Mouse (Mus musculus): ENCODE data around the gene Sod3.

The Sod3 gene

DNA sequence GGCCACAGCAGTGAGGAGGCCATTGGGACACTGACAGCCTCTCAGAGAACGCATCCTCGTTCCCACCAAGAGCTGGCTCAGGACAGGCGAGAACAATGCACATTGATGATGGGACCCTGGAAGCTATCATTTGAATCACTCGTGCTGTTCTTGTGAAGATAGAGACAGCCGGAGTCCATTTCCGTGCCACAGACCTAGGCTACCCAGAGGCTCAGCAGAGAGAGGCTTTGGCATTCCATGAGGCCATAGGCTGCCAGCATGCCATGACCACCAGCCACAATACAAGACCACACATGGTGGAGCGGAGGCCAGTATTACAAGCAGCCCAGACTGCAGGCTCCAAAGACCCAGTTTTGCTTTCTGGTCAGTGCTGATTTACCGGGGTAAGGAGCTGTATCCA, 19.2 kb downstream of the Sod3 start:
- no peak for DNase-seq

DNA sequence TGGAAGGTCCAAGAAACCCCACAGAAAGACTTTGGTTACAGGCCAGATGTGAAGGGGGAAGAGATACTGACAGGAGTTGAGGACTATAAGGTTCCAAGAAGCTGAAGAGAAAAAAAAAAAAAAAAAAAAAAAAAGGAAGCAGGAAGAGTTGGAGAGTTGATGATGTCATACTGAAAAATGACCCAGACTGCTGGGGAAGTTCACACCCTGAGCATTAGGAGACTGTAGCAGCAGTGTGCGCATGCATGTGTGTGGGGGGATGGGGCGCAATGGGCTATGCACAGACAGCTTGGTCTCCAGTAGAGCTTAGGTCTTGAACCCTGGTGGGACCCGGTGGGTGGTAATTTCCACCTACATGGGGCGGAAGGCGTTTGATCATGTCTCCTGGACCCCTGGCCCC, 20.2 kb downstream of the Sod3 start:
- no peak for DNase-seq

DNA sequence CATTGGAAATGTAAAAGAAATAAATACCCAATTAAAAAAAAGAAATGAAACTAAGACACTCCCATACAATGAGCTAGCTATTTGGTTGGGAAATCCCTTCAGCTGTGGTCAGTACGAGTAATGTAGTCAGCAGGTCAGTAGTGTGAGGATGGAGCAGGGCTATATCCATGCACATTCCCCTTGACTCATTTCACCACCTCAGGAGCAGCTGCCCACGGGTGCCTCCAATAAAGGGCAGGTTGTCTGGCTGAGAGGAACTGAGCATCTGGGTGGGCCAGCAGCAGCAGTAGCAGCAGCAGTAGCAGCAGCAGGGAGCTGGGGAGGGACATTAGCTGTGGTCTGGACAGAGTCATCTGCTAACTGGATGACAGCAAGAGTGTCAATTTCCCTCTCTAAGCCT, 22.4 kb downstream of the Sod3 start:
- no peak for DNase-seq

DNA sequence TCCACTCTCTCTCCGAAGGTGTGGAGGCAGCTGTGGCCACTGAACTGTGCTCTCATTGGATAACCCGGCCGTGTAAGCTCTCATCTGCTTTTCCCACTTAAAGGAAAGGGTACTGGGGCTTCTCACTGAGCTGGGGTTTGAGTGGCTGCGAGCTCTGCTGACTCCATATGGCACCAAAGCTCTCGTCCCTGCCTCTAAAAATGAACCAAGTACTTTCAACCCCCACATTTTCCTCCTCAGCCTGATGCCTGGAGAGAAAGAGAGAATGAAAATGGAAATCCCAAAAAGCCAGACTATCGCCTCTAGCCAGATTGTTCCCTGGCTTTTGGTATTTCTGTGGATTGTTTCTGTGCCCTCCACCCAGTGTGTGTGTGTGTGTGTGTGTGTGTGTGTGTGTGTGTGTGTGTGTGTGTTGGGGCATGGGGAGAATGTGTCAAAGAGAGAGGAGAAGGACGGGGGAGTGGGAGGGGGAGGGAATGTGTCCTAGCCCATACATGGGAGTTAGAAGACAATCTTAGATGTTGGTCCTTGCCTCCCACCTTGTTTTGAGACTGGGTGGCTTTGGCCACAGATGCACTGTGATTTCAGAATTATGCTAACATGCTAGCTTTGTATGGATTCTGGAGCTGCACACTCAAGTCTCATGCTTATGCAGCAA, 24.6 kb downstream of the Sod3 start:
- DNase-seq = no peak

GRCm38 (mm10) chr5:52390381-52390780, 26.8 kb downstream of the Sod3 start:
- no peak for DNase-seq

DNA sequence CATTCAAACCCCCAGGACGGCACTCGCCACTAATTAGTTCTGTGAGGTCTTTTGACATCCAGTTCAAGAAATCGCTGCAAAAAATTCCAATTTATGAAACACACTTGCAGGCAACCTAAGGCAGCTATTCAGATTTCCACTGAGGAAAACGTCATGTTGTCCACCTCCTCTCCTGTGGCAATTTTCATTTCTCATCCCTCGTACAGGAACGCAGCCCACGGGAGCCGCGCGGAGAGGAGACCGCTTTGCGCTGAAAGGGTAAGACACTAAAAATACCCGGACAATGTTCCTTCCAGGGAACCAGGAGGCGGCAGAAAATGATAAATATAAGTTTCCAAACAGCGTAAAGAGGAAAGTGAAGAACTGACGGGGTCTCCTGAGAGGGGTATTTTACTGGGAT, 27.9 kb downstream of the Sod3 start:
- DNase-seq = no peak

- DNase-seq = no peak
These were observed 30.2 kb downstream of the Sod3 start for GRCm38 (mm10) chr5:52393756-52394155.

DNA sequence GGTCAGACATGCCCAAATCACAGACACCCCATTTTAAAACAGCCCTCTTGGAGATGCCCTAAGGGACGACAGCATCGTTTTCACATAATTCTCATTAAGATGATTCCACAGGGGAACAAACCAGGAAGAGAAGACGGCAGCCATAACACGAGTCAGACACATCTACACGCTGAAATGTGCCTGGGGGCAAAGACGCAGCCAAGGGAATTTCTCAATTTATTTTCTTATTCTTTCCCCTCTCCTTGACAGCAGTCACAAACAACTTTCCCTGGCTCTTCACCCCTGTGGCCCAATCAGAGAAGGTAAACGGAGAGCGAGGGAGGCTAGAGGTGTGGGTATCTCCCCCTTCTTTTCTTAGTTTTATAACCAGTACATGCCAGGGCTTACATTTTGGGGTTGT, 40.8 kb downstream of the Sod3 start:
- DNase-seq = no peak

- DNase-seq = no peak
These were observed 45.2 kb downstream of the Sod3 start for GRCm38 (mm10) chr5:52408668-52409315.

DNA sequence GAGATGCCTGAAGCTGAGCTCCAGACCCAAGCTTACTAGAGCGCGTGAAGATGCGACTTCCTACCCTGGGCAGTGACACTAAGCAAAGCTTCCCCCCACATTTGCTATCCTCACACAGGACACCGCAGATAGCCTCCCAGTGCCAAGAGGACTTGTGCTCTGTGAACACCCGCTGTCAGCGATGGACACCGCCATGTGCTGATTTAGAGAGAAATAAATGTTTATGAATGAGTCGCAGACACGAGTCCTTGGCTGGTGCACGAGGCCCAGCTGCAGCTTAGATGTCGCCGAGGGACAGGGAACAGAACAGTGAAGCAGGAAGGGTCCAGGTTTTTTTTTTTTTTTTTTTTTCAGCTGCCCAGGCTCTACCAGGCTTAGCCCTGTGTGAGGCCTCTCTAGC, 46.6 kb downstream of the Sod3 start:
- DNase-seq = no peak

- DNase-seq = no peak
These were observed 48.0 kb downstream of the Sod3 start for GRCm38 (mm10) chr5:52411567-52411966.

- DNase-seq = no peak
These were observed 51.6 kb downstream of the Sod3 start for GRCm38 (mm10) chr5:52415193-52415592.

- no peak for DNase-seq
These were observed 52.3 kb downstream of the Sod3 start for GRCm38 (mm10) chr5:52415917-52416316.

- DNase-seq = no peak
These were observed 52.9 kb downstream of the Sod3 start for GRCm38 (mm10) chr5:52416485-52416884.

Data from spleen, adult 18-20 months (tissue).